Mouse (Mus musculus) forebrain, embryonic 14.5 days (tissue): ENCODE data around the gene C1qtnf7. TPM values are rescaled to one million over a fixed set of nuclear protein-coding genes. Genes with fewer than 3 reads are reported as not detected.

ENCODE experiments used
- ATAC-seq: fragments of 200-750 bp; cut with Nextera tagmentation; 2 replicates; pipeline ENCODE4 v1.8.0; 2017; ENCODE audit warnings: mild to moderate bottlenecking, moderate library complexity
- DNase-seq: peaks from one replicate; pipeline ENCODE4 v3.0.0-alpha.2; 2015; ENCODE audit warnings: low spot score
- H3K27ac ChIP-seq: fragments of 300-500 bp; sonication (generic); 2 replicates; pipeline ENCODE4 v1.5.1; 2014; ENCODE audit warnings: low read depth, mild to moderate bottlenecking, control low read depth, low read length, moderate library complexity
- H3K27me3 ChIP-seq: fragments of 300-500 bp; sonication (generic); replicated peaks from 2 replicates; pipeline ENCODE4 v1.6.1; 2014; ENCODE audit warnings: low read length, control low read depth, mixed read lengths; ENCODE audit not compliant: control insufficient read depth, insufficient read depth
- H3K36me3 ChIP-seq: fragments of 300-500 bp; sonication (generic); 2 replicates; pipeline ENCODE4 v1.6.1; 2014; ENCODE audit warnings: low read length, control low read depth; ENCODE audit not compliant: control insufficient read depth, insufficient read depth
- H3K4me1 ChIP-seq: fragments of 300-500 bp; sonication (generic); 2 replicates; pipeline ENCODE4 v1.6.1; 2014; ENCODE audit warnings: antibody characterized with exemption, low read length, control low read depth; ENCODE audit not compliant: control insufficient read depth, insufficient read depth
- H3K4me2 ChIP-seq: fragments of 300-500 bp; sonication (generic); 2 replicates; pipeline ENCODE4 v1.6.1; 2014; ENCODE audit warnings: mild to moderate bottlenecking, control low read depth, low read length
- H3K4me3 ChIP-seq: fragments of 300-500 bp; sonication (generic); 2 replicates; pipeline ENCODE4 v1.5.1; 2014; ENCODE audit warnings: low read depth, low read length, control low read depth
- H3K9ac ChIP-seq: fragments of 300-500 bp; sonication (generic); 2 replicates; pipeline ENCODE4 v1.6.1; 2014; ENCODE audit warnings: mild to moderate bottlenecking, low read length, control low read depth, moderate library complexity
- H3K9me3 ChIP-seq: fragments of 300-500 bp; sonication (generic); replicated peaks from 2 replicates; pipeline ENCODE4 v1.6.1; 2016; ENCODE audit warnings: low read length, control low read depth, mixed read lengths; ENCODE audit not compliant: control insufficient read depth
- WGBS: fragments of 180-500 bp; shearing (Covaris S2); extraction: QIAGEN DNeasy Blood & Tissue Kit; methylation state at CpG from one replicate; pipeline ENCODE4 v1.1.7; 2014; 5-methylcytosine and 5-hydroxymethylcytosine counted together
- polyA plus RNA-seq: library from polyadenylated mRNA; unstranded; fragments of >200 nt; fragmentation: Nextera tagmentation; extraction: Ambion mirVana; gene quantifications from 2 replicates; pipeline ENCODE4 v1.2.1, GENCODE M21; 2014

The C1qtnf7 gene
- polyA plus RNA-seq, 1 experiment from 2014 or later: 1.1 TPM

GRCm38 (mm10) chr5:43585406-43586245, 70.3 kb downstream of the C1qtnf7 start:
- DNase-seq: no peak
- ATAC-seq: no peak
- Histone ChIP-seq H3K4me1 (0 out of 2 replicates have a peak, but pooled peaks cover 3% of the 10 kb centered on the region), H3K27ac (no peak overlapping the region), H3K4me2 (no peak overlapping the region), H3K9ac (no peak overlapping the region), H3K36me3 (no peaks in the 10 kb centered on the region), H3K27me3 (no peaks in the 10 kb centered on the region), H3K9me3 (no peaks in the 10 kb centered on the region), H3K4me3 (no peak overlapping the region)
- 79% methylated on average over 11 of the region's 11 CpGs for WGBS

- DNase-seq (no peak), ATAC-seq (0 out of 2 replicates have a peak, but pooled peaks have one; percentile 22)
- Histone ChIP-seq H3K9ac (no peak overlapping the region), H3K4me3 (no peak overlapping the region), H3K36me3 (no peaks in the 10 kb centered on the region), H3K4me2 (no peak overlapping the region), H3K4me1 (no peaks in the 10 kb centered on the region), H3K9me3 (no peaks in the 10 kb centered on the region), H3K27me3 (no peaks in the 10 kb centered on the region), H3K27ac (no peak overlapping the region)
- 77% methylated on average over 5 of the region's 5 CpGs for WGBS
Measured at GRCm38 (mm10) chr5:43588791-43589439, 73.6 kb downstream of the C1qtnf7 start.

- no peak overlapping the region for H3K4me3 ChIP-seq
- ATAC-seq: no peak
- H3K27me3 ChIP-seq: no peaks in the 10 kb centered on the region
- H3K27ac ChIP-seq: no peak overlapping the region
- H3K9me3 ChIP-seq: no peaks in the 10 kb centered on the region
- no peak overlapping the region for H3K4me2 ChIP-seq
- WGBS: 24% methylated on average over 2 of the region's 2 CpGs
- no peaks in the 10 kb centered on the region for H3K36me3 ChIP-seq
- no peak for DNase-seq
- H3K9ac ChIP-seq: no peak overlapping the region
- H3K4me1 ChIP-seq: no peaks in the 10 kb centered on the region
Measured at GRCm38 (mm10) chr5:43589440-43589830, 74.1 kb downstream of the C1qtnf7 start.

GRCm38 (mm10) chr5:43590311-43590731, 75.0 kb downstream of the C1qtnf7 start:
- no peak overlapping the region for H3K9ac ChIP-seq
- no peaks in the 10 kb centered on the region for H3K9me3 ChIP-seq
- H3K27ac ChIP-seq: no peak overlapping the region
- H3K4me3 ChIP-seq: no peak overlapping the region
- H3K27me3 ChIP-seq: no peaks in the 10 kb centered on the region
- H3K36me3 ChIP-seq: no peaks in the 10 kb centered on the region
- peak; percentile 48 for ATAC-seq
- WGBS: 54% methylated on average over 2 of the region's 2 CpGs
- H3K4me2 ChIP-seq: no peak overlapping the region
- peak; percentile 51 for DNase-seq
- H3K4me1 ChIP-seq: no peaks in the 10 kb centered on the region

- Histone ChIP-seq H3K4me2 (no peak overlapping the region), H3K27me3 (no peaks in the 10 kb centered on the region), H3K36me3 (no peaks in the 10 kb centered on the region), H3K4me1 (no peaks in the 10 kb centered on the region), H3K4me3 (no peak overlapping the region), H3K9ac (no peak overlapping the region), H3K27ac (no peak overlapping the region), H3K9me3 (no peaks in the 10 kb centered on the region)
- DNase-seq (no peak), ATAC-seq (no peak)
- 89% methylated on average over 8 of the region's 8 CpGs for WGBS
Measured at GRCm38 (mm10) chr5:43601601-43602000, 86.3 kb downstream of the C1qtnf7 start.

GRCm38 (mm10) chr5:43602518-43602917, 87.2 kb downstream of the C1qtnf7 start:
- H3K4me1 ChIP-seq: no peaks in the 10 kb centered on the region
- H3K9me3 ChIP-seq: no peaks in the 10 kb centered on the region
- DNase-seq (no peak), ATAC-seq (no peak)
- H3K27ac ChIP-seq: no peak overlapping the region
- no peaks in the 10 kb centered on the region for H3K27me3 ChIP-seq
- 88% methylated on average over 3 of the region's 3 CpGs for WGBS
- no peak overlapping the region for H3K4me2 ChIP-seq
- no peak overlapping the region for H3K9ac ChIP-seq
- H3K36me3 ChIP-seq: no peaks in the 10 kb centered on the region
- H3K4me3 ChIP-seq: no peak overlapping the region

GRCm38 (mm10) chr5:43603559-43603958, 88.2 kb downstream of the C1qtnf7 start:
- H3K4me1 ChIP-seq: no peaks in the 10 kb centered on the region
- H3K36me3 ChIP-seq: no peaks in the 10 kb centered on the region
- ATAC-seq: 0 out of 2 replicates have a peak, but pooled peaks have one; percentile 37
- H3K27ac ChIP-seq: no peak overlapping the region
- H3K27me3 ChIP-seq: no peaks in the 10 kb centered on the region
- WGBS: 57% methylated on average over 3 of the region's 3 CpGs
- DNase-seq: peak; percentile 34
- H3K4me3 ChIP-seq: no peak overlapping the region
- no peaks in the 10 kb centered on the region for H3K9me3 ChIP-seq
- no peak overlapping the region for H3K9ac ChIP-seq
- no peak overlapping the region for H3K4me2 ChIP-seq

GRCm38 (mm10) chr5:43608073-43608472, 92.7 kb downstream of the C1qtnf7 start:
- peaks cover 5% of the 10 kb centered on the region; the same call in 1 of the 2 replicates for H3K4me1 ChIP-seq
- no peak overlapping the region for H3K27ac ChIP-seq
- no peak overlapping the region for H3K9ac ChIP-seq
- H3K9me3 ChIP-seq: no peaks in the 10 kb centered on the region
- peak; percentile 61 for ATAC-seq
- no peak overlapping the region for H3K4me3 ChIP-seq
- H3K36me3 ChIP-seq: no peaks in the 10 kb centered on the region
- no peak overlapping the region for H3K4me2 ChIP-seq
- H3K27me3 ChIP-seq: no peaks in the 10 kb centered on the region
- WGBS: 18% methylated on average over 3 of the region's 3 CpGs
- peak; percentile 50 for DNase-seq

GRCm38 (mm10) chr5:43609760-43610159, 94.4 kb downstream of the C1qtnf7 start:
- no peak overlapping the region for H3K4me3 ChIP-seq
- no peak overlapping the region for H3K4me2 ChIP-seq
- H3K36me3 ChIP-seq: no peaks in the 10 kb centered on the region
- H3K27me3 ChIP-seq: no peaks in the 10 kb centered on the region
- H3K4me1 ChIP-seq: peaks cover 5% of the 10 kb centered on the region; the same call in 1 of the 2 replicates
- H3K27ac ChIP-seq: no peak overlapping the region
- DNase-seq: peak; percentile 33
- 81% methylated on average over 1 of the region's 1 CpGs for WGBS
- no peak; the same call in 1 of the 2 replicates for ATAC-seq
- H3K9ac ChIP-seq: no peak overlapping the region
- no peaks in the 10 kb centered on the region for H3K9me3 ChIP-seq
